28 mouse cellular contexts compared by ENCODE assay signal in the genomic region with DNA sequence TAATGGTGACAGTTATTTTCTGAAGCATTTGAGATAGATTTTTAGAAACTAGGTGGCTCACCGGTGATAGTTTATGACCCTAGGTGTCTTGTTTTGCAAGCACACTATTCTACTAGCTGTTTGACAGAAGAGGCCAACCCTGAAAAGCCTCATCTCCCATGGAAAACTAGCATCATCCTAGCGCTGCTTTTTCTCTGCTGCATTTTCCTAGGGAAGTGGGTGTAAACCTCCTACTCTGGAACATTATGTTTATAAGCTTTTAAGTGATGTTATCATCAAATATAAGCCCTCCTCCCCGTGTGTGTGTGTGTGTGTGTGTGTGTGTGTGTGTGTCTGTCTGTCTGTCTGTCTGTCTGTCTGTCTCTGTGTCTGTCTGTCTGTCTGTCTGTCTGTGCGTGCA.
"Had no signal": no experiment of that assay in that cellular context is flagged by ENCODE, and none has a peak within 500 bp of the region (broad histone marks: within the 10 kb centered on the region; RNA-seq: fewer than 3 reads in every experiment).

No protein-coding gene starts in this region.

- H3K4me2 ChIP-seq: embryonic facial prominence, embryonic 12.5 days; embryonic facial prominence, embryonic 13.5 days; embryonic facial prominence, embryonic 15.5 days; forebrain, embryonic 12.5 days; forebrain, embryonic 13.5 days; forebrain, embryonic 15.5 days had no signal

- H3K9ac ChIP-seq: embryonic facial prominence, embryonic 12.5 days; embryonic facial prominence, embryonic 13.5 days; embryonic facial prominence, embryonic 15.5 days; forebrain, embryonic 12.5 days; forebrain, embryonic 13.5 days; forebrain, embryonic 15.5 days; forebrain, postnatal 0 days had no signal

- DNase-seq: cerebellum, adult 2 months; cerebellum, adult 8-10 months; cerebellum, adult 9-10 months; cerebellum, adult 9-11 months; cerebellum, postnatal 10 days; cerebellum, postnatal 14 days; cerebellum, postnatal 25 days; cerebellum, postnatal 36 days; embryo, embryonic 11 days; forebrain, postnatal 0 days; gastrocnemius, adult 2 months; gastrocnemius, postnatal 10 days; gastrocnemius, postnatal 14 days; gastrocnemius, postnatal 25 days; gastrocnemius, postnatal 36 days; heart, adult 11 months; heart, adult 2 months had no signal

- H3K9me3 ChIP-seq: embryonic facial prominence, embryonic 10.5 days; embryonic facial prominence, embryonic 12.5 days; embryonic facial prominence, embryonic 13.5 days; embryonic facial prominence, embryonic 15.5 days; forebrain, embryonic 10.5 days; forebrain, embryonic 12.5 days; forebrain, embryonic 13.5 days; forebrain, embryonic 15.5 days had no signal

- ATAC-seq: forebrain, embryonic 13.5 days; forebrain, embryonic 14.5 days; forebrain, embryonic 15.5 days; forebrain, embryonic 16.5 days; forebrain, postnatal 0 days had no signal

- H3K36me3 ChIP-seq: embryonic facial prominence, embryonic 12.5 days; embryonic facial prominence, embryonic 13.5 days; embryonic facial prominence, embryonic 15.5 days; forebrain, embryonic 10.5 days; forebrain, embryonic 12.5 days; forebrain, embryonic 15.5 days had no signal

- H3K4me1 ChIP-seq: embryonic facial prominence, embryonic 10.5 days; embryonic facial prominence, embryonic 12.5 days; embryonic facial prominence, embryonic 13.5 days; embryonic facial prominence, embryonic 15.5 days had no signal

- H3K27me3 ChIP-seq: embryonic facial prominence, embryonic 12.5 days; embryonic facial prominence, embryonic 13.5 days; embryonic facial prominence, embryonic 15.5 days; forebrain, embryonic 12.5 days; forebrain, embryonic 13.5 days; forebrain, embryonic 15.5 days had no signal

- H3K27ac ChIP-seq: embryonic facial prominence, embryonic 10.5 days; embryonic facial prominence, embryonic 12.5 days; embryonic facial prominence, embryonic 13.5 days; embryonic facial prominence, embryonic 15.5 days; forebrain, embryonic 10.5 days; forebrain, embryonic 12.5 days; forebrain, embryonic 13.5 days; forebrain, embryonic 15.5 days; gastrocnemius, adult 2 months; heart, adult 2 months had no signal

- H3K4me3 ChIP-seq: embryonic facial prominence, embryonic 10.5 days; embryonic facial prominence, embryonic 12.5 days; embryonic facial prominence, embryonic 13.5 days; embryonic facial prominence, embryonic 15.5 days; erythroblast, embryonic 14.5 days; forebrain, embryonic 10.5 days; forebrain, embryonic 12.5 days; forebrain, embryonic 13.5 days; forebrain, embryonic 15.5 days; gastrocnemius, adult 2 months; heart, adult 2 months had no signal
